Mouse (Mus musculus): ENCODE results near the gene Stag2. TPM values are rescaled to one million over a fixed set of nuclear protein-coding genes. Genes with fewer than 3 reads are reported as not detected.

Gene Stag2
- polyA plus RNA-seq, 1 experiment from 2014 or later, result 31.1 TPM

GRCm38 (mm10) chrX:42142620-42143019, 6.5 kb upstream of the Stag2 start:
- DNase-seq (ENCODE audit: low spot score) (no peak), ATAC-seq (replicated peaks; ENCODE audit: low FRiP score, low read depth) (no peak)
- Histone ChIP-seq H3K27me3 (ENCODE audit: insufficient read depth, low read length) (no peaks in the 10 kb centered on the region), H3K4me2 (ENCODE audit: low read length) (no peak overlapping the region), H3K4me1 (replicated peaks; ENCODE audit: insufficient read depth, low read length) (no peaks in the 10 kb centered on the region), H3K9ac (ENCODE audit: low read depth, low read length) (no peak overlapping the region), H3K4me3 (replicated peaks; ENCODE audit: low read depth, low read length) (no peak overlapping the region), H3K36me3 (ENCODE audit: insufficient read depth, low read length) (no peaks in the 10 kb centered on the region), H3K9me3 (replicated peaks; ENCODE audit: low read length) (no peaks in the 10 kb centered on the region), H3K27ac (no peak overlapping the region)
- TF ChIP-seq CTCF (IDR thresholded peaks at IDR 0.05; ENCODE audit: low read depth), result no peak
- 84% methylated on average over 3 of the region's 3 CpGs for WGBS

DNA sequence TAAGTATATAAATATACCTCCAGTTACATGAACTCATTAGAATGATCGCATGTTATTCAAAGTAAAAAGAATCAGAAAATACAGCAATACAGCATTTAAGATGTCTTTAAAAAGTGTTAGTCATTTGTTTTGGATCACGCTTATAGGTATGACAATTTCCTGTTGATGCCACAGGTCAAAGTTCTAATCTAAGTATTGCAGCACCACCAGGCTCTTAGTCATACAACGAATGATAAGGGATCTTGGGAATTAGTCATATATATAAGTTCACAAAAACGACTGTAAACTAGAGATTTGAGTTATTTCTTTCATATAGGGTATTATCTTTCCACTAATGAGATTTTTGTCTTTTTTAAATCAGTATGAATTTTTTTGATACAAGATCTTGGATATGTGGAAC, 5.1 kb upstream of the Stag2 start:
- Histone ChIP-seq H3K4me3 (replicated peaks; ENCODE audit: low read depth, low read length) (no peak overlapping the region), H3K4me1 (replicated peaks; ENCODE audit: insufficient read depth, low read length) (no peaks in the 10 kb centered on the region), H3K9ac (ENCODE audit: low read depth, low read length) (no peak overlapping the region), H3K4me2 (ENCODE audit: low read length) (no peak overlapping the region), H3K36me3 (ENCODE audit: insufficient read depth, low read length) (no peaks in the 10 kb centered on the region), H3K27me3 (ENCODE audit: insufficient read depth, low read length) (no peaks in the 10 kb centered on the region), H3K27ac (no peak overlapping the region), H3K9me3 (replicated peaks; ENCODE audit: low read length) (no peaks in the 10 kb centered on the region)
- no peak for DNase-seq (ENCODE audit: low spot score)
- ATAC-seq (replicated peaks; ENCODE audit: low FRiP score, low read depth), result no peak
- TF ChIP-seq CTCF (IDR thresholded peaks at IDR 0.05; ENCODE audit: low read depth), result no peak
- WGBS, result 75% methylated on average over 4 of the region's 4 CpGs

GRCm38 (mm10) chrX:42148016-42148451, 1.1 kb upstream of the Stag2 start:
- H3K9ac ChIP-seq (ENCODE audit: low read depth, low read length), result no peak overlapping the region
- no peak overlapping the region for H3K4me3 ChIP-seq (replicated peaks; ENCODE audit: low read depth, low read length)
- H3K27me3 ChIP-seq (ENCODE audit: insufficient read depth, low read length), result no peaks in the 10 kb centered on the region
- H3K9me3 ChIP-seq (replicated peaks; ENCODE audit: low read length), result no peaks in the 10 kb centered on the region
- TF ChIP-seq CTCF (IDR thresholded peaks at IDR 0.05; ENCODE audit: low read depth), result no peak
- no peaks in the 10 kb centered on the region for H3K36me3 ChIP-seq (ENCODE audit: insufficient read depth, low read length)
- ATAC-seq (replicated peaks; ENCODE audit: low FRiP score, low read depth), result no peak
- peak; percentile 50 for DNase-seq (ENCODE audit: low spot score)
- H3K27ac ChIP-seq, result peak overlapping the region; percentile 90
- 49% methylated on average over 5 of the region's 5 CpGs for WGBS
- no peaks in the 10 kb centered on the region for H3K4me1 ChIP-seq (replicated peaks; ENCODE audit: insufficient read depth, low read length)
- H3K4me2 ChIP-seq (ENCODE audit: low read length), result peak overlapping the region; percentile 47; the same call in 1 of the 2 replicates

DNA sequence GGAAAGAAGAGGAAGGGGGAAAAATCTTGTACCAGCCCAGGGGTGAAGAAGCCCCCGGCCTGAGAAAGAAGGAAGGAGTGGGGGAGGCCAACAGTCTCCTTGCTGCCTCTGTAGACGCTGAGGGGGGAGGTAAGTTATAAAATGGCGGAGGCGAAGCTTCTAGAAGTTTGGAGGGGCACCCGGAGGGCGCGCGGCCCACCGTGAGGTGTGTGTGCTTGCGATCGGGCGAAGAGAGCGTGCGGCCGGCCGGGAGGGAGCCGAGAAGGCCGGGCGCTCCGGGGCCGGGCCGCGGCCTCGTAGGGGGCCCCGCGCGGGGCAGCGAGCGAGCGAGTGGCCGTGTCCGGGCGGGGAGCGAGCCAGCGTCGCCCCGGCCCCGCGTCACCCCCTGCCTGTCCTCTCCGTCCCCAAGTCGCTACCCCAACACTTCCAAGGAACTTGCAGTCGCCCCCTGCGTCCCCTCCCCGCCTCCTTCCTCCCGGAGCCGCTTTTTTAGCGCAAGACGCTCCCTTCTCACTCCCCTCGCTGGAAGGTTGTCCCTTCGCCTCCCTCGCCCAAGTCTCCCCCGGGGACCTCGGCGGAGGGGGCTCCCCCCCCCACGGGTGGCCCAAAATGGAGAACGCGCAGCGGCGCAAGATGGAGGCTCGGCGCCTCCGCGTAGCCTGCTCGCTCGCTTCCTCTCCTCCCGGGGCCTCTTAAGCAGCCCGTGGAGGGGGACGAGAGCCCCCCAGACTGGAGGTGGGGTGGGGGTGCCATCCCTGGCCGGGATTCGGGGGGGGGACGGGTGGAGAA, 634 bp downstream of the Stag2 start:
- H3K9ac ChIP-seq (ENCODE audit: low read depth, low read length), result peak overlapping the region; percentile 98
- ATAC-seq (replicated peaks; ENCODE audit: low FRiP score, low read depth) (peak; percentile 29), DNase-seq (ENCODE audit: low spot score) (peak; percentile 43)
- TF ChIP-seq CTCF (IDR thresholded peaks at IDR 0.05; ENCODE audit: low read depth), result no peak
- peak overlapping the region; percentile 50 for H3K4me2 ChIP-seq (ENCODE audit: low read length)
- H3K36me3 ChIP-seq (ENCODE audit: insufficient read depth, low read length), result no peaks in the 10 kb centered on the region
- H3K27me3 ChIP-seq (ENCODE audit: insufficient read depth, low read length), result no peaks in the 10 kb centered on the region
- H3K27ac ChIP-seq, result peak overlapping the region; percentile 99
- no peaks in the 10 kb centered on the region for H3K4me1 ChIP-seq (replicated peaks; ENCODE audit: insufficient read depth, low read length)
- 42% methylated on average over 36 of the region's 71 CpGs for WGBS
- no peaks in the 10 kb centered on the region for H3K9me3 ChIP-seq (replicated peaks; ENCODE audit: low read length)
- H3K4me3 ChIP-seq (replicated peaks; ENCODE audit: low read depth, low read length), result peak overlapping the region; percentile 66

GRCm38 (mm10) chrX:42150346-42151023, 1.4 kb downstream of the Stag2 start:
- H3K9me3 ChIP-seq (replicated peaks; ENCODE audit: low read length), result no peaks in the 10 kb centered on the region
- peak overlapping the region; percentile 66 for H3K4me3 ChIP-seq (replicated peaks; ENCODE audit: low read depth, low read length)
- H3K36me3 ChIP-seq (ENCODE audit: insufficient read depth, low read length), result no peaks in the 10 kb centered on the region
- 11% methylated on average over 13 of the region's 40 CpGs for WGBS
- no peaks in the 10 kb centered on the region for H3K4me1 ChIP-seq (replicated peaks; ENCODE audit: insufficient read depth, low read length)
- peak overlapping the region; percentile 59 for H3K4me2 ChIP-seq (ENCODE audit: low read length)
- DNase-seq (ENCODE audit: low spot score) (peak; percentile 88), ATAC-seq (replicated peaks; ENCODE audit: low FRiP score, low read depth) (peak; percentile 77)
- H3K27me3 ChIP-seq (ENCODE audit: insufficient read depth, low read length), result no peaks in the 10 kb centered on the region
- H3K9ac ChIP-seq (ENCODE audit: low read depth, low read length), result peak overlapping the region; percentile 98
- H3K27ac ChIP-seq, result peak overlapping the region; percentile 99
- TF ChIP-seq CTCF (IDR thresholded peaks at IDR 0.05; ENCODE audit: low read depth), result no peak

GRCm38 (mm10) chrX:42151024-42151754, 2.1 kb downstream of the Stag2 start:
- DNase-seq (ENCODE audit: low spot score) (peak; percentile 42), ATAC-seq (replicated peaks; ENCODE audit: low FRiP score, low read depth) (no peak)
- no peak for TF ChIP-seq CTCF (IDR thresholded peaks at IDR 0.05; ENCODE audit: low read depth)
- Histone ChIP-seq H3K27me3 (ENCODE audit: insufficient read depth, low read length) (no peaks in the 10 kb centered on the region), H3K4me1 (replicated peaks; ENCODE audit: insufficient read depth, low read length) (no peaks in the 10 kb centered on the region), H3K36me3 (ENCODE audit: insufficient read depth, low read length) (no peaks in the 10 kb centered on the region), H3K4me2 (ENCODE audit: low read length) (peak overlapping the region; percentile 59), H3K9ac (ENCODE audit: low read depth, low read length) (peak overlapping the region; percentile 65), H3K9me3 (replicated peaks; ENCODE audit: low read length) (no peaks in the 10 kb centered on the region), H3K4me3 (replicated peaks; ENCODE audit: low read depth, low read length) (peak overlapping the region; percentile 50), H3K27ac (peak overlapping the region; percentile 99)
- 21% methylated on average over 25 of the region's 25 CpGs for WGBS
